Mouse (Mus musculus) kidney, adult 2 months (tissue): ENCODE results near the gene Nxpe4.

Experiments used
- CTCF ChIP-seq: fragments of 200-500 bp; conservative IDR thresholded peaks from 2 replicates; pipeline ENCODE4 v1.5.1; 2011; ENCODE audit warnings: low read depth, mild to moderate bottlenecking, control low read depth, low read length, moderate library complexity, mixed read lengths; ENCODE audit not compliant: insufficient read depth, insufficient read length
- POLR2A ChIP-seq: fragments of 200-500 bp; IDR thresholded peaks from one replicate; pipeline ENCODE4 v1.6.1; 2011; ENCODE audit warnings: low read depth, low read length, control low read depth

GRCm38 (mm10) chr9:48407549-48408327 is 245.9 kb downstream of the Nxpe4 start:
- no peak for TF ChIP-seq CTCF
- no peak for TF ChIP-seq POLR2A
